Mouse (Mus musculus) erythroblast, adult 5-6 weeks (primary cell): ENCODE measurements around the gene Trim2. TPM values are rescaled to one million over a fixed set of nuclear protein-coding genes. Genes with fewer than 3 reads are reported as not detected.

ENCODE experiments used
- ATAC-seq: replicated peaks from 2 replicates; pipeline ENCODE4 v1.8.0; 2016; ENCODE audit warnings: moderate number of reproducible peaks, mild to moderate bottlenecking, moderate TSS enrichment, inconsistent platforms; ENCODE audit not compliant: poor library complexity, low FRiP score, severe bottlenecking
- total RNA-seq, 2 experiments: library from RNA; stranded (forward) in 1 of 2; stranded (reverse) in 1 of 2; fragments of 150-400 nt in 1 of 2; fragments of 200-764, 138-1000 nt in 1 of 2; gene quantifications; 2 replicates each; pipeline versions ENCODE4 v1.2.3 to v1.2.4; 2015 to 2017; ENCODE audit warnings: low replicate concordance in 2 of 2

Gene Trim2
- total RNA-seq, 2 experiments from 2014 or later: 1.9 to 4.3 TPM

DNA sequence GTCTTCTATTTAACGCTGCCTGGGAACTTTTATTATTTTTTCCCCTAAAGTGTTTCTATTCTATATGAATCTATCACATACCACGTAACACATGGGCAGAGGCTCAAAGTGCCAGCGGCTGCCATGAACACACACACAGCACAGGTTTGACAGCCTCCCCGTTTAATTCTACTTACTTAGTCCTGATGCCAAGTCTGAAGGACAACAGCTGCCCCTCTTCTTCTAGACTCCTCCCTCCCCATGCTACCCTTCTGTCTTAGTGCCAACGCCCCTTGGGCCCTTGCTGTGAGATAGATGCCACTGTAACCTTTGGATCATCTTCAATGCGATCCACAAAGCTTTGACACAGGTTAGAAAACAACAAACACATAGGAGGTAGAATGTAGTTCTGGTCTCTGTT is 44.8 kb downstream of the Trim2 start:
- no peak for ATAC-seq

DNA sequence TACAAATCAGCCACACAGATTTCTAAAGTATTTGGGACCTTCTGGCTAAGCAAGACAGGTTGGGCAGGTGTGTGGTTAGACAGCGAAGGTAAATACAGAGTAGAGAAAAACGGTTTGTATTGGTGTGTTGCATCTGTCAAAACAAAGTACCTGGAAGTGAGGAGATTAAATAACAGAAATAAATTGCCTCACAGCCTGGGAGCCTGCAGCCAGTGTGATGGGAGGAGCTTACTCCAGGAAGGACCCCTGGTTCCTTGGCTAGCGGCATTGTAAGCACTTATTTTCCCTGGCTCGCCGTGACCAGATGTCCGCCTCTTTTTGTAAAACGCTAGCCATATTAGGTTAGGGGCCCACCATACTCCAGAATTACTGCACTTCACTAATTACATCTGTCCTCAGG is 45.8 kb downstream of the Trim2 start:
- ATAC-seq: no peak

DNA sequence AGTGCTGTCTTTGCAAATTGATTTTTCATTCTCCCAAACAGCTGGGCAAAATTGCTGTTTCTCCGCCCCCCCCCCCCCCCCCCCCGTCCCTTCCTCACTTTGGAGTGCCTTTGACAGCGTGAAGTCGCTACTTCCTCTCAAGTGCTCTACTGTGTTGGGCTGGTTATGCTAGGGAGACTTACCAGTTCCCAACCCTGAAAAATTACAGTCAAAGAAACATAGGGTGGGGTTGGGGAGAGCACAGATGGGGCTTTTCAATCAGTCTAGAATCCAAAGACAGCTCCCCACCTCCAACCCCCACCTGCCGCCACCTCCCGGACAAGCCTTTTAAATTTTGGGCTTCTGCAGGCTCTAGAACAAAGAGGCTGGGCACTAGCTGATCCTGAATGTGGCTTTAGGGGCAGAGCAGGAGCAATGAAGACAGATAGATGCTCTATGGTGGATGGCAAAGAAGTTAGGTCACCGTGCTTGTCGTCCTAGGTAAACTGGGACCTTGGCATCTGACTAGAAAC is 46.6 kb downstream of the Trim2 start:
- no peak for ATAC-seq

DNA sequence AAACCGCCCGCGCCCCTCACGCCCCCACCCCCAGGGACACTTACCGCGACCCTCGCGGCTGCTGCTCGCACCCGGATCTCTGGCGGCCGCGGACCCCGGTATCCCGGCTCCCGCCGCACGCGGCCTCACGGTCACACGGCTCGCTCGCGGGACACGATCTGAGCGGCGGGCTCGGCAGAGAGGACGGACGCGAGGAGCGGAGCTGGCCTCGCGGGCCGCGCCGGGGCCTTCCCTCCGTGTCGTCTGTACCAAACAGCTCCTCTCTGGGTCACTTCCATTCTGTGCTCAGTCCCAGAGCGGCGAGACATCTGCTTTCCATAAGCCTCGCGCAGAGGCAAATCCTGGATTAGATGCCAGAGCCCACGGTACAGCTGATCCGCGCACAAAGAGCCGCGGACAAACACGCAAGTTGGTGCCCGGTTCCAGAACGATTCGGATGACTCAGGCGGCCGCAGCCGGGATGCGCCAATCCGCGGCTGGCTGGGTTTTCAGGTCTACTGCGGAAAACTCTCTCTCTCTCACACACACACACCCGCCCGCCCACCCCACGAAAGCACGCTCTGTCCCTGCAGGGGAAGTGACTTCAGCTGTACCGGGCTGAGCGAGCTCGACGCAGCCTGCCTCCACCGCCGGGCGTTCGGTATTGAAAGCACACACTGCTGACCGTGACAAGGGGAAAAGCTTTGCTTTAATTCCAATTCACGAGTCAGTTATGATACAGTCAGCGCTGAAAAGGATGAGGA is 47.2 kb downstream of the Trim2 start:
- peak; percentile 76 for ATAC-seq

DNA sequence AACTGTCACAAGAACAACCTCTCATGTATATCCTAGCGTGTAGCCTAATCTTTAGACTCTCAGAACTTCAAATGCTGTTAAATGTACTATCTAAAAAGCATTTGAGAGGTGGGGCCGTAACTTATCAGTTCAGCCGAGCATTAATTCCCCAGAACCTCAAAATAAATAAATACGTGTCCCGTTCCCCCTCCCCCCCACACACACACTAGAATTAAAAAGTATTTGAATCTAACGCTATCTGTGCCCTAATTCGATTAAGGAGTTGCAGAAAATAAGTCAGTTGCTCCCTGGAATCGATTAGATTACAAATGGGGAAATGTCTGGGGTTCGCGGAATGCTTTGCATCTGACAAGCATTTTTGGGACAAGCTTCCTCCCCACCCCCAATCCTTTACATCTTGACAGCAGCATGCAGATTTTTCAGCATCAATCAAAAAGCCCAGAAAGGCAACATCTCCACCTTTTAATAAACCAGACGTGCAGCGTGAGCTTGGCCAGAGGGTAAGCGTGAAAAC is 48.1 kb downstream of the Trim2 start:
- ATAC-seq: no peak

DNA sequence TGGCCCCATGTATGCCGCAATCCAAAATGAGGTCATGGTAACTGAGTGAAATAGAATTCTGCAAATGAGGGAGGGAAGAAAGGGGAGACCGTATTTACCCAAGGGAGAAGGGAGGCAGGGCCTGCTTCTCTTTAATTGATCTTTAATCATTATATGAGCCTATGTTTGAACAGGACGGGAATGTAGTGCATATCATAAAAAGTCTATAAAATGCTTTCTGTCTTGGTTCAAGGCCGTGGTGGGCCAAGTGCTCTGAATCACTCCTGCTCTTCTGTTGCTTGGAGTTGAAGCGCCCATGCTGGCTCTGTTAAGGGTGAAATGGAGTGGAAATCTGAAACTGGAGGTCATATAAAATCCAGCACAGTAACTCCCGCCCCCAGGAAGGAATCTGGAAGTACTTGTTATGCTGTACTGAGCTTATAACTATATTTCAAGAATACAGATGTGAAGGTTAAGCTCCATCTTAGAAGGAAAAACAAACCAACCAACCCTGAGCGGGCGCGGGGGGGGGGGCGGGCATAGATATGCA is 48.6 kb downstream of the Trim2 start:
- no peak for ATAC-seq

DNA sequence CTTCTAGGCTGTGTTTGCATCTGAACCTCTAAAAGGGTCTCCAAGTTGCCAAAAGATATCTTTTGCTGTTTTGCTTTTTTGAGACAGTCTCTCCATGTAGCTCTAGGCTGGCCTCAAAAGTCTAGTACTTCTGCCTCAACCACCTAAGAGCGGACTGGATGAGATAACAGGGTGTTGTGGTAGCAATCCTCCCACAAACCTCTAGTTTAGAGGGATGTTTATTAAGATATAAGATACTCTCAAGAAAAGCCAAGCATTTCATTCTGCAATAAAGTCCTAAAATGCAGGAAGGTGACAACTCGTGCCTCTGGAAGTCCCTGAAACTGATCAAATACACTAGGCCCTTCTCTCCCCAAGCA is 52.2 kb downstream of the Trim2 start:
- no peak for ATAC-seq

DNA sequence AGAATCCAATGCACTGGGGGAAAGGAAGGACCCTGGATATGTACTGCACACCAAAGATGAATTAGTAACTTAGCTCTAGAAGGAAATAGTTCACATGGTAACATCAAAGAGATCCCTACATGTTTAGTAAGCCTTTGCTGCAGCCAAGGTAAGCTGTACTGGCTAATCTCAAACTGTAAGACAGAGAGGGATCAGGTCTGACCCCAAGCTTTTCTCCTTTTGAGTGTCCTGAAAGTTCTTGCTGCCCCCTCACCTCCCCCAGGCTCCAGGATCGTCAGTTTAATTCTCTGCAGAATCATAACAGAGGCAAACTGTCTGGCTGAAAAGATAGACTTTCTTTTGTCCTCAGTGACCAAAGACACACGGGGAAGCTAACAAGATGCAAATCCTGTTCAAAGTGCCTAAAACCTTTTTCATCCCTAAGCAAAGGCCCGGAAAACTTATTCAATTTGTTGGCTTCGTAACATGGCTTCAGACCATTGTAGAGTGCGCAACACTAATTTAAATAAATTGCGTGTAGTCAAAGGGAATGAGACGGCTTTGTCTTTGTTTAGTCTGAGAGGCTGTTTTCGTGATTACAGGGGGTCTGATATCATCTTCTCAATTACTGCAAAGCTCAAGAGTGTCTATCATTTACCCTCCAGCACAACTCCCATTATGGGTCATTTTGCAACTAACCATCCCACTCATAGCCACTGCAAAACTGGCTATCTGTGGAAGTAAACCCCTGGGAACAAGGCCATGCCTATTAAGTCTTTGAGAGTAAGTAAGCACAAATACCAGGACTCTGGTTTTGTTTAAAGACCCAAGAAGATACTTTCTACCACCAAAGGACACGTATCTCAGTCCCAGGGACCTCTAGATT is 52.8 kb downstream of the Trim2 start:
- no peak for ATAC-seq

DNA sequence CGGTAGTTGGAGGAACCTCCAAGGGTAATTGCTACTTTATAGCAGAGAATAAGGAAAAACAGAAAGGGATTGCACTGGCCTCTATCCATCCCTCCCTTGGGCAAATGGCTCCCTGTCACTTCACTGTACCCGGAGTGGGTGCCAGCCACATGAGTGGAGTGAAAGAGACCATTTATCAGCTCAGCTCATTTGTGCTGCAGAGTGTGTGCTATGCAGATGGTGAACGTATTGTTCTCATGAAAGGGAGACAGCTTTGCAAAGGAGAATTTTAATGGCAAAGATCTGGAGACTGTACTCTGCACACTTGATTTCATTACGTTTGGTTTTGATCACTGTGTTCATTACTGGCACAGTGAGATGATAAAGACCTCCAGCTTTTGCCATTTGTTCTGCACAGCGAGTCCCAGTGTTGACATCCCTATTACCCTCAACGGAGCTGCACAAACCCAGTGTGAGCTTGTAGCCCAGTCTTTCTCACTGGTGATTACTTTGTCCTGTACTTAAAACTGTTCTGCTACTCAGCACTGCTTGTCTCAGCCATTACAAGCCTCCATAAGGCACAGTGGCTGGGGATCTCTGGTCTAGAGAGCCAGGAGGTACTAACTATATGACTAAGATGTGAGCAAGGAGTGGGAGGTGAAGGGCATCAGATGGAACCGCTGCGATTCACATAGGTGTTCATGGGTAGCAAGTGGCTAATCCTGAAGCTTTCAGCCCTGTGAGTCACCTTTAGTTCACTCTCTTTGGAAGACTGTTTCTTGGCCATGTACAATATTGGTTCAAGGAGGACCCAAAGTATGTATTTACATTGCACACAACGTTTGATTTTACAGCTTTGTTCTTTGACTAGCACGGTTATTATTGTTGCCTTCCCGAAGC is 53.7 kb downstream of the Trim2 start:
- no peak for ATAC-seq

DNA sequence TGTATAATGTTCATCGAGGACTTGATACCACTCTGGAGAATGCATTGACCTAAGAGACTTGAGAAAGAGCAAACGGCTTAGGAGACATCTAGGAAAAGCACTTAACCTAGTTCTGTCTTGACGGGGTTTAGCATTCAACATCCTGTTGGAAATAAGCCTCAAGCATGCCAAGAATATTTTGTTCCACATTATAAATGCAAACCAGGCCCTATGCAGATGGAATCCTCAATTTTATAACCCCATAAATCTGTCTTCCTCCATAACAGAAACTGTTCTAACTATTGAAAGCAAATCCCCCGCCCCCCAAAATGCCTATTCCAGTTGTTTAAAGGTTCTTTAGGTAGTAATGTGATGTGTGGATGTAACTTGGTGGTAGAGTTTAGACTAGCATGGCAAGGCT is 55.0 kb downstream of the Trim2 start:
- no peak for ATAC-seq

DNA sequence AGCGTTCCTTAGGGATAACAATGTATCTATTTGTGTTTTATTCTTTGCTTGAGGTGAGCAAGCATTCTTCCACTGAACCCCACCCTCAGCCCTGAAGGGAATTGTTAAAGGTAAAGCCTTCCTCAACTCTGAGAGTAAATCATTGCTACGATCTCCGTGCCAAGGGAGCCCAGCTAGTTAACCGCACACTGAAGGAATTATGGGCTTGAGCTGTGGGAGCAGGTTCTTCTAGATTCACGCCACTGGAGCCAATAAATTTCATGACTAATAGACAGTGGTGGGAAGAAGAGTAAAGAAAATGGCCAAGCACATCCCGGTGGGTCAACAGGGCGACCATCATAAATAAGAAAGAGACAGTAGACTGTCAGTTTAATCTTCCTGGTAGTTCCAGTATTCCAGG is 56.4 kb downstream of the Trim2 start:
- ATAC-seq: no peak

DNA sequence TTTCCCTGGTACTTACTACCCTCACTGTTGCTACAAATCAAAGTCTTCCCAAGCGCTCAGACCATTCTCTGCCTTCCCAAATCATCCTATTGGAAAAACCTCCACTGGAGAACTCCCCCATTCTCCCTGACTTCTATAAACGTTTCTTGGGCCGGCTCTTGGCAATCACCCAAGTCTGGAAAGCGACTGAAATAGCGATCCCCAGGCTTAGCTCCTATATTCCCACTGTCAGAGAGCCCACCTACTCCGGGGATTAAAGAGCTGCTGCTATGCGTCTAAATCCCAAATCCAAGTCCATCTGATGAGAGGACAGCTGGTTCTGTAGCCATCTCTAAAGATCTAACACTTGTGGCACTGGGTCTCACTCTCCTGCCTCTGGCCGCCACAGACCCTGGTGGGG is 58.9 kb downstream of the Trim2 start:
- ATAC-seq: no peak

DNA sequence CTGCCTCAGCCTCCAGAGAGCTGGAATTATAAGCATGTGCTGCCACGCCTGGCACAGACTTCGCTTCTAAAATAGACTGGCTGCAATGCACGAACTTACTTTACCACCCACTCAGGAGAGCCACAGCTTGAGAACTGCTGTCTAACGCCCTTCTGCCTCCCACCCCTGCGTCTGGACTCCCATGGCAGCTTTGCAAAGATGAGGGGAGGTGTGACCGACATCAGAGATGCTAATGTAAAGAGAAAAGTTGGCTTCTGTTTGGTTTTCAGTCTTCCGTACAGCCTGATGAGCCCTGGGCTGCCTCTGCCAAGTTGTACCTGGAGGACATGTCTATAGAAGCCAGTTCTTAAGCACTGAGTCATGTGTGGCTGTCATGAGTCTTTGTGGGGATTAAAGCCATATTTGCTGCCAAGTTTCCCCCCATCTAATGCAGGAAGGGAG is 60.2 kb downstream of the Trim2 start:
- no peak for ATAC-seq

DNA sequence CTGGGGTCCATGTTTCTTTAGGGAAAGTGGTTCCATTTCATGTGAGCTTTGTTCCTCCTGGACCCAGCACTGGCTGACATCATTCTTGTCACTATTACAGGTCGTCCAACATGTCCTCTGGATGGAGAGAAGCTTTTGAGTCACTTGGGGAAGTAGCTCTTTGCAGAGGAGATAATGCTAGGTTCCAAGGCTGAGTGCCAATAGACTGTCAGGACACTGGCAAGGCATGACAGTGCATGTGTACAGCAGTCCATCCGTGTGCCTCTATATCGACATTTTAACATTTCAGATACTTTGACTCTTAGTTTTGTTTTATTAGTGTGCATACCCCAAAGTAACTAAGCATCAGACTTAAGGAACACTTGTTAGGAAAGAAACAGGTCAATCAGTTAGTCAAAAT is 63.6 kb downstream of the Trim2 start:
- ATAC-seq: no peak

DNA sequence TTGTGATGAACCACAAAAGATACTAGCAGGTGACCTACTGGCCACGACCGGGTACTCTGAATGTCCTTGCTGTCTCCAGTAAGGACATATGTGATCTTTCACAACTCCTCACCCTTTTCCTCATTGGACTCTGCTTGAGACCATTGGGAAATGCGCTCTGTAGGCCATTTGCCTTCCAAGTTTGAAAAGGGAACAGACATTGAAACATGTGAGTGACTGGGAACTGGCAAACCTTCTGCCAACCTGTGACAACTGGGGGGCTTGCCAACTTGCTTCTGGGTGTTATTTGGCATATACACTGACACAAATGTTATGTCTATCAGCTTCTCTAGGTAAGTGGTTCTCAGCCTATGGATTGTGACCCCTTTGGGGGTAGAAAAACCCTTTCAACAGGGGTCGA is 64.2 kb downstream of the Trim2 start:
- no peak for ATAC-seq

DNA sequence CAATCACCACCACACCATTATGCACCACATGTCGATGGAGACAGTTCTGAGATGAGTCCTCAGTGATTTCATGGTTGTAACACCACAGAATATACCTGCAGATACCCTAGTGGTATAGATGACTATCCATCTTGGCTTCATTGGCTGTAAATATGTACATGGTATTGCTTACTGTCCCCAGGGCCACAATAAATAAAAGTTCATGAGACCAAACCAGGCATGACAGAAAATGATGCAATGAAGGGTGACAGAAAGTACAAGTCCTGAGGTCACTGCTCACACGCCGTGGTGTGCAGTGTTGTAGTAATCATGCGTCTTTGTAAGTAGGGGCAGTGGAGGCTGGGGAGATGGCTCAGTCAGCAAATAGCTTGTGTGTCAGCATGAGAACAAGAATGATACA is 65.6 kb downstream of the Trim2 start:
- no peak for ATAC-seq

DNA sequence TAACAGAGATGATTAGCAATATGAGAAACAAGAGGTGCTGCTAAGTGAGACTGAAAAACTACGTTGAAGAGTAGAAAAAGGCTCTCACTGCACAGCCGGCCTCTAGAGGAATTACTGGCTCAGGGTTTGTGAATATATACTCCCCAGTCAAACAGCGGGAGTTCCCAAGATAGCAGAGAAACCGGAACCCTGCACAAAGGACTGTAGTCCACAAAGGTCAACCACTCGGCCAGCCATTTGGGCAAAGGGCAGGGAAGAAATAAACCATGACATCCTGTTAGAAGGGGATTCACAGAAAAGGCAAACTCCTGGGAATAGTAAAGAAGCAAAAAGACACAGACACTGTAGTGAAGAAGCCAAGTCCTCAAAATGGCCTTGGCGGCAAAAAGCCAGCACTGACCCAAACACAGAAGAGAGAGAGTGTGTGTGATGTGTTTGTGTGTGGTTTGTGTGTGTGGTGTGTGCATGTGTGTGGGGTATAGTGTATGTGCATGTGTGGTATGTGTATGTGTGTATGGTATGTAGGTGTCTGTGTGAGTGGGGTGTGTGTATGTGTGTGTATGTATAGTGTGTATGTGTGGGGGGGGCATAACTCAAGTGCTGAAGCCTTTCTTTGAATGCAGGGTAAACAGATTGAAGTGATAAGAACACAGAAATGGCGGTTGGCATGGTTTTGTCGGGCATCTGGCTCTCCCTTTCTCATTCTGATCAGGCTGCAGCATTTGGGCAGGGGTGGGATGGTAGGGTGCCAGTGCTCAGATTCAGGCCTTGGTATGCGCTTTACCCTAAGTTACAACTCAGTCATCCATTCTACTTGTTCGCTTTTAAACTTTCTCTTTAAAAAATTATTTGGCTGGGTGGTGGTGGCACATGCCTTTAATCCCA is 71.0 kb downstream of the Trim2 start:
- ATAC-seq: no peak

DNA sequence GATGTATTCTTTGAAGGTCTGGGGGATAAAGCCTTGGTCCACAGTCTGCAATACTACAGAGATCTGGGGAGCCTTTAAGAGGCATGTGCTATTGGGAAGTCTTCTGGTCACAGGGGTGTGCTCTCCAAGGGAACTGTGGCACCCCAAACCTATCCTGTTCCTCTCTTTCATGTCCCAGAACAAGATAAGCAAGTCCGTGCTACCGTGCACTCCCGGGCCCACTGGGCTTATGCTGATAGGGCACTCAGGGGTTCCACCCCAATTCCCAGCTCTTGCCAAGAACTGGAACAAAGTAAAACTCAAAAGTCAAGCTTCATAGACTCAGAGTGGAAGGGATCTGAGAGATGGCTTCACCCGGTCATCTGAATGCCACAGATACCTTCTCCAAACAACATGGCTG is 72.1 kb downstream of the Trim2 start:
- ATAC-seq: no peak
